Mouse (Mus musculus) stomach, embryonic 16.5 days (tissue): Measurements from ENCODE around the gene Trp53inp2. TPM values are rescaled to one million over a fixed set of nuclear protein-coding genes. Genes with fewer than 3 reads are reported as not detected.

Source experiments
- ATAC-seq: fragments of 200-750 bp; cut with Nextera tagmentation; 2 replicates; pipeline ENCODE4 v1.8.0; 2017; ENCODE audit warnings: moderate number of reproducible peaks, moderate TSS enrichment; ENCODE audit not compliant: insufficient read depth, low FRiP score
- H3K27ac ChIP-seq: fragments of 300-500 bp; sonication (generic); 2 replicates; pipeline ENCODE4 v1.5.1; 2014; ENCODE audit warnings: low read length
- H3K27me3 ChIP-seq: fragments of 300-500 bp; sonication (generic); 2 replicates; pipeline ENCODE4 v1.6.1; 2014; ENCODE audit warnings: low read length, control low read depth, mixed read lengths; ENCODE audit not compliant: control insufficient read depth, insufficient read depth
- H3K36me3 ChIP-seq: fragments of 300-500 bp; sonication (generic); 2 replicates; pipeline ENCODE4 v1.6.1; 2014; ENCODE audit warnings: low read length; ENCODE audit not compliant: control insufficient read depth, insufficient read depth
- H3K4me1 ChIP-seq: fragments of 300-500 bp; sonication (generic); 2 replicates; pipeline ENCODE4 v1.6.1; 2014; ENCODE audit warnings: low read length, control low read depth, mixed read lengths; ENCODE audit not compliant: control insufficient read depth, insufficient read depth
- H3K4me2 ChIP-seq: fragments of 300-500 bp; sonication (generic); 2 replicates; pipeline ENCODE4 v1.6.1; 2014; ENCODE audit warnings: low read depth, low read length, mixed read lengths
- H3K4me3 ChIP-seq: fragments of 300-500 bp; sonication (generic); replicated peaks from 2 replicates; pipeline ENCODE4 v1.5.1; 2014; ENCODE audit warnings: mild to moderate bottlenecking, low read length
- H3K9ac ChIP-seq: fragments of 300-500 bp; sonication (generic); 2 replicates; pipeline ENCODE4 v1.6.1; 2014; ENCODE audit warnings: low read length
- H3K9me3 ChIP-seq: fragments of 300-500 bp; sonication (generic); replicated peaks from 2 replicates; pipeline ENCODE4 v1.6.1; 2016; ENCODE audit warnings: low read length, control low read depth; ENCODE audit not compliant: control insufficient read depth
- WGBS: fragments of 180-500 bp; shearing (Covaris S2); extraction: QIAGEN DNeasy Blood & Tissue Kit; methylation state at CpG from one replicate; pipeline ENCODE4 v1.1.7; 2014; 5-methylcytosine and 5-hydroxymethylcytosine counted together
- polyA plus RNA-seq: library from polyadenylated mRNA; unstranded; fragments of >200 nt; fragmentation: Nextera tagmentation; extraction: Ambion mirVana; gene quantifications from 2 replicates; pipeline ENCODE4 v1.2.1, GENCODE M21; 2015

Gene Trp53inp2
- polyA plus RNA-seq, result 34.0 and 49.9 TPM in 2 replicates

DNA sequence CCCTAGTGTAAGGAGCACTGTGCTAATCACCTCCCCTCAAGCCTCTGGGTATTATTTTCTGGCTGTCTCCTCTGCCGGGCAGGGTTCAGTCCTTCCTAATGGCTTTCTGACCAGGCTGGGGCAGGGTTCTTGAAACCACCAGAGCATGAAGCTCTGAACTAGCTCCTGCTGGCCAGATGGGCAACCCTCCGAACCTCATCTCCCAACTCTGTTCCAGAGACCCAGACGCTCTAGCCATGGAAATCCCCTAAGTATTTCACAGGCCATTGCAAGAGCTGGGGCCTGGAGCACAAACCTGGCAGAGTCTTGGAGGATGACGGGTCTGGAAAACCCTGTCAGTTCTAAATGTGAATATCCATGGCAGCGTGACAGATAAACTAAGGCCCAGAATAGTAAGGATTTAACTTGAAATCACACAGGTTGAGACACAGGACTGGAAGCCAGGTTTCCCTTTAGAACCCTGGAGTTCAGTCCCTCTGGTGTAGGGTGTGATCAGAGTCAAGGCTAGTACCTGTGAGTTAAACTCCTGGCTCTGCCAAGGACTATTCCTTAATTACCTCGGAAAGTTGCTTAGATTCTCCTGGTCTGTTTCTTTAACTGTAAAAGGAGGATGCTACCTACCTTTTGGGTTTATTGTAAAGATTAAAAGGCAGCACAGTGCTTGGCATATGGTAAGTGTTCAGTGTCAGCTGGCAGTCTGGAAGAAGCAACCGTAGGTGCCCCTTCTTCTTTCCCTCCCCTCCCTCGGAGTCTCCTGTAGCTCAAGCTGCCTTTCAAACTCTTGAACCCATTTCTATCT, at the start of gene Trp53inp2:
Gene Trp53inp2 (plus strand): TSS at position 799 of the 799 bp plus-strand sequence.
- peak within 1 kb of the TSS; percentile 81 for H3K4me3 ChIP-seq
- H3K9me3 ChIP-seq, result no peaks in the 10 kb centered on the region
- H3K4me1 ChIP-seq, result peaks cover 13% of the 10 kb centered on the region; the same call in 1 of the 2 replicates
- WGBS, result 44% methylated on average over 8 of the region's 8 CpGs
- H3K36me3 ChIP-seq, result no peaks in the 10 kb centered on the region
- no peaks in the 10 kb centered on the region for H3K27me3 ChIP-seq
- H3K4me2 ChIP-seq, result peak within 1 kb of the TSS; percentile 63
- peak within 1 kb of the TSS; percentile 96 for H3K27ac ChIP-seq
- peak within 1 kb of the TSS; percentile 84 for H3K9ac ChIP-seq
- no peak for ATAC-seq

DNA sequence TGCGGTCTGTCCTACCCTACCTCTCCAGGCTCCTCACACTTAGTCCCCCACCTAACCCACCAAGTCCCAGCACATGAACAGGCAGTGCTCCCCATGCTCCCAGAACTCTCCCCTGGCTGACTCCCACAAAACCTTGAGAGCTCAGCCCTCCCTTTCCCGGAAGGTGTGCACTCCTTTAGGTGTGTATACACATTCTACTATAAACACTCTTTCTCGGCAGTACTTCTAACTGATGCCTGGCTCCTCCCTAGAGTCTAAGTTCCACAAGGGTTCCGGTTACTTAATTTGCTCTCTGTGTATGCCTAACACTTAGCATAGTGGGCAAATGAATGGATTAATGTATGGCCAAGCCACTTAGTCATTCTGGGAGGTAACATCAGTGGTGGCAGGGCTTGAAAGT, 49.5 kb upstream of the Trp53inp2 start:
- Histone ChIP-seq H3K4me2 (no peak overlapping the region), H3K27me3 (no peaks in the 10 kb centered on the region), H3K9ac (no peak overlapping the region), H3K9me3 (no peaks in the 10 kb centered on the region), H3K36me3 (peaks cover 13% of the 10 kb centered on the region), H3K4me1 (no peaks in the 10 kb centered on the region), H3K27ac (peak overlapping the region; percentile 24; the same call in 1 of the 2 replicates), H3K4me3 (no peak overlapping the region)
- no peak for ATAC-seq
- 66% methylated on average over 4 of the region's 4 CpGs for WGBS

GRCm38 (mm10) chr2:155333421-155333820, 47.4 kb upstream of the Trp53inp2 start:
- WGBS, result 95% methylated on average over 1 of the region's 1 CpGs
- no peak for ATAC-seq
- H3K4me1 ChIP-seq, result no peaks in the 10 kb centered on the region

GRCm38 (mm10) chr2:155335231-155335630, 45.6 kb upstream of the Trp53inp2 start:
- Histone ChIP-seq H3K4me1 (no peaks in the 10 kb centered on the region), H3K27me3 (no peaks in the 10 kb centered on the region), H3K4me3 (no peak overlapping the region), H3K27ac (no peak overlapping the region), H3K9me3 (no peaks in the 10 kb centered on the region), H3K9ac (no peak overlapping the region), H3K36me3 (peaks cover 6% of the 10 kb centered on the region), H3K4me2 (no peak overlapping the region)
- 86% methylated on average over 1 of the region's 1 CpGs for WGBS
- ATAC-seq, result no peak

More at GRCm38 (mm10) chr2:155333421-155333820, 47.4 kb upstream of the Trp53inp2 start:
- H3K9ac ChIP-seq, result no peak overlapping the region
- H3K27ac ChIP-seq, result no peak overlapping the region
- no peak overlapping the region for H3K4me2 ChIP-seq
- no peaks in the 10 kb centered on the region for H3K9me3 ChIP-seq
- H3K36me3 ChIP-seq, result peaks cover 8% of the 10 kb centered on the region
- no peaks in the 10 kb centered on the region for H3K27me3 ChIP-seq
- H3K4me3 ChIP-seq, result no peak overlapping the region

DNA sequence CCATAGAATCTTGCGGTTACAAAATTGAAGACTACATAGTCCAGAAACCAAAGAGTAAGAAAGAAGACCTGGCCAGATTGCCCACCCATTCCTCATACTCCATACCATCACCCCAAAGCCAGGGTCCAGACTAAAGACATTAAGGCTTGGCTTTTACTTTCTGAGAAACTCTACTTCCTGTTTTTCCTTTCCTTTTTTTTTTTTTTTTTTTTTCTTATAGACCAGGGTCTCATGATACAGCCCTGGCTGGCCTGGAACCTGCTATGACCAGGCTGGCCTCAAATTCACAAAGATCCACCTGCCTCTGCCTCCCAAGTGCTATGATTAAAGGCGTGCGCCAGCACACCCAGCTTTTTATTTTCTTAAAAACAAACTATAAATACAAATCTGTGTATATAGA, 44.6 kb upstream of the Trp53inp2 start:
- H3K4me2 ChIP-seq, result no peak overlapping the region
- no peak for ATAC-seq
- 96% methylated on average over 3 of the region's 3 CpGs for WGBS

DNA sequence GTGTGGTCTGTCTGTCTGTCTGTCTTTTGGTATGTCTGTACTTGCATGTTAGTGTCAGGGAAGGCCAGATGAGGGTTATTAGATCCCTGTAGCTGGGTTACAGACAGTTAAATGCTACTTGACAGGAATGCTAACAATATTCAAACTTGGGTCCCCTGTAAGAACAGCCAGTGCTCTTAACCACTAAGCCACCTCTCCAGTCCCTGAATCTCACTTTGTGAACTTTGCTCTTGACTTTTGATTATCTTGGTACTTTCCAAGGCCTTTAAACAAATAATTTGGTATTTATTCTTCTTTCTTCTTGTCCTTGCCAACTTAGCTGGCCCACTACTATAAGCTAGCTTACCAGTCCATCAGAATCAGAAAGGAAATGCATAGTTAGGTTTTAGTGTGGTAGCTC, 40.7 kb upstream of the Trp53inp2 start:
- no peak; the same call in 1 of the 2 replicates for ATAC-seq
- H3K4me2 ChIP-seq, result no peak overlapping the region
- H3K9me3 ChIP-seq, result no peaks in the 10 kb centered on the region
- no peaks in the 10 kb centered on the region for H3K36me3 ChIP-seq
- no peak overlapping the region for H3K27ac ChIP-seq
- H3K27me3 ChIP-seq, result no peaks in the 10 kb centered on the region
- no peak overlapping the region for H3K4me3 ChIP-seq
- H3K4me1 ChIP-seq, result no peaks in the 10 kb centered on the region
- H3K9ac ChIP-seq, result no peak overlapping the region

More for the DNA sequence above, 44.6 kb upstream of the Trp53inp2 start:
- H3K27ac ChIP-seq, result no peak overlapping the region
- no peak overlapping the region for H3K9ac ChIP-seq
- H3K27me3 ChIP-seq, result no peaks in the 10 kb centered on the region
- H3K9me3 ChIP-seq, result no peaks in the 10 kb centered on the region
- no peak overlapping the region for H3K4me3 ChIP-seq
- H3K36me3 ChIP-seq, result peaks cover 4% of the 10 kb centered on the region
- no peaks in the 10 kb centered on the region for H3K4me1 ChIP-seq

DNA sequence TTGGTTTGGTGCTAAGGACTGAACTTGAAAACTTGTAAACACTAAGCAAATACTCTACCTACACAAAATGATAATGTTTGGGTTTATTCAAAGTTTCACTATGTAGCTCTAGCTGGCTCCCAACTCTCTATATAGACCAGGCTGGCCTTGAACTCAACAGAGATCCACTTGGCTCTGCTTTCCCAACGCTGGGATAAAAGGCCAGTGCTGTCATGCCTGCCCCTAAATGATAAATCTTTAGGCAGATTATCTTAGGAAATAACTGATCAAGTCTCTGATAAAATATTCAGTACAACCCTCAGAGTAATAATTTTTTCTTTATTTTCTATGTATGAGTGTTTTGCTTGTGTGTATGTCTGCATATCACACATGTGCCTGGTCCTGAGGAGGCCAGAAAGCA, 34.2 kb upstream of the Trp53inp2 start:
- H3K9me3 ChIP-seq, result no peaks in the 10 kb centered on the region
- H3K27ac ChIP-seq, result no peak overlapping the region
- no peaks in the 10 kb centered on the region for H3K27me3 ChIP-seq
- ATAC-seq, result no peak
- no peaks in the 10 kb centered on the region for H3K4me1 ChIP-seq
- H3K4me2 ChIP-seq, result no peak overlapping the region
- 60% methylated on average over 1 of the region's 1 CpGs for WGBS
- no peak overlapping the region for H3K4me3 ChIP-seq
- no peak overlapping the region for H3K9ac ChIP-seq
- H3K36me3 ChIP-seq, result 0 out of 2 replicates have a peak, but pooled peaks cover 3% of the 10 kb centered on the region

- Histone ChIP-seq H3K9ac (no peak overlapping the region), H3K27ac (no peak overlapping the region), H3K4me2 (no peak overlapping the region), H3K27me3 (no peaks in the 10 kb centered on the region), H3K4me1 (peaks cover 6% of the 10 kb centered on the region; the same call in 1 of the 2 replicates), H3K9me3 (no peaks in the 10 kb centered on the region), H3K36me3 (0 out of 2 replicates have a peak, but pooled peaks cover 3% of the 10 kb centered on the region), H3K4me3 (no peak overlapping the region)
- 90% methylated on average over 3 of the region's 3 CpGs for WGBS
- ATAC-seq, result no peak
Measured at GRCm38 (mm10) chr2:155354402-155354801, 26.5 kb upstream of the Trp53inp2 start.

DNA sequence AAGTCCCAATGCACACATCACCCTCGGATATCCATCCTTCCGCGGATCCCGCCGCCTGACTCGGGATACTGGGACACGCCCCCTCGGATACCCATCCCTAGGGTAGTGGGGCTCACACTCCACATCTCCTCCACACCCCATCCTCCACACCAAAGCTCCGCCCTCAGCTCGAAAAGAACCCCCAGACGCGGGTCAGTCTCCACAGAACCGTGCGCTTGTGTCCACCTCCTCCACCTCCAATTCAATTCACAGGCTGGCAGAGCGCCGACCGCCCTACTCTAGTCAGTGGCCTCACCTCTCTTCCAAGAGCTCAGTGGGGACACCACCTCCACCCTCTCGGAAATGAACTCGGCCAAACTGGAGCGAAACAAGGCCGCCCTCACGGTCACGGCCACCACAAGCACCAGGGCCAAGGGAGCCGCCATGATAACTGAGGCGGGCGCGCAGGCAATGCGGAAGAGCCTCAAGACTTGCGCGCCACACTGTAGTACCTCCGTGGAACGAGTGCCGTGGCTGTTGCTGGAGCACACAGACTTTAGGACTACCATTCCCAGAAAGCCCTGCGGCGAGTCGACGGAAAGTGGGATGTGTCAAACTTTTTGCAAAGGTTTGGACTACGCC, 23.8 kb upstream of the Trp53inp2 start, which contains the start of gene Pigu:
Gene Pigu (minus strand): TSS at position 460 of the 621 bp plus-strand sequence.
- H3K9me3 ChIP-seq, result no peaks in the 10 kb centered on the region
- WGBS, result under 1% methylated on average over 38 of the region's 38 CpGs
- peak within 1 kb of the TSS; percentile 89 for H3K9ac ChIP-seq
- peak; percentile 99 for ATAC-seq
- H3K4me3 ChIP-seq, result peak within 1 kb of the TSS; percentile 92
- H3K4me1 ChIP-seq, result peaks cover 6% of the 10 kb centered on the region; the same call in 1 of the 2 replicates
- peak within 1 kb of the TSS; percentile 87 for H3K4me2 ChIP-seq
- no peaks in the 10 kb centered on the region for H3K27me3 ChIP-seq
- H3K36me3 ChIP-seq, result no peaks in the 10 kb centered on the region
- H3K27ac ChIP-seq, result peak within 1 kb of the TSS; percentile 88
